Mouse (Mus musculus) erythroblast, embryonic 14.5 days (primary cell): Measurements from ENCODE around the gene Gm37240.

Experiments
- GATA1 ChIP-seq: IDR thresholded peaks from 2 replicates; pipeline ENCODE4 v1.6.1; 2012; ENCODE audit warnings: low read length, inconsistent platforms, mixed read lengths
- TAL1 ChIP-seq: IDR thresholded peaks from 3 replicates; pipeline ENCODE4 v1.6.1; 2012; ENCODE audit warnings: low read length, inconsistent platforms, mixed read lengths

GRCm38 (mm10) chr3:84775067-84775423 is 1112.3 kb downstream of the Gm37240 start:
- no peak for TF ChIP-seq GATA1
- TF ChIP-seq TAL1: no peak
